Comparison of ENCODE assay signal across 13 mouse cellular contexts in the genomic region with DNA sequence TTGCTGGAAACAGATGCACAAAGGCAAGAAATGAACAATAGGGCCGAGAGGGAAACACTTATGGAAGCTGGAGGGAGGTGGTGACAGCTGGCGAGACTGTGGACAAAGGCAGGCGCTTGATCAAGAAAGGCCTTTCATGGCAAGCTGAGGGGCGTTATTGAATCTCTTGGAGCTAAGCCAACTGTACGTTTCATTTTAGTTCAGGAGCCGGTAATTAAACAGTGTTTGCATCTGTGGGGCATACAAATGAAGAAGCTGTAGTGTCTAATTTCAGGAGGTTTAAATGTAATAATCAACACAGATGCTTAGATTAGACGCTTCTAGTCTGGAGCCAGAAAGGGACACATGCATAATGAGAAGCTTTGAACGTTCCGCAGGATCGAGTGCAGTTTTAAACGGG. TPM values are rescaled to one million over a fixed set of nuclear protein-coding genes. Genes with fewer than 3 reads are reported as not detected.
DNase-seq lines count a peak whose midpoint lies in the region; ATAC-seq and TF ChIP-seq lines count a peak whose summit lies in the region.
"Had no signal": no experiment of that assay in that cellular context is flagged by ENCODE, and none has a peak within 500 bp of the region (broad histone marks: within the 10 kb centered on the region; RNA-seq: fewer than 3 reads in every experiment).

No protein-coding gene starts in this region.

- no peak for TF ChIP-seq CTCF in hindbrain, postnatal 0 days (IDR thresholded peaks at IDR 0.05; ENCODE audit: low read depth)

- DNase-seq in left cerebral cortex, postnatal 4 days = peak; percentile 25
- DNase-seq in left cerebral cortex, adult 8-10 months (ENCODE audit: low spot score in 2 of 2) = no peak
- peak; percentile 73 for DNase-seq in forebrain, embryonic 11.5 days (ENCODE audit: low spot score)
- DNase-seq in hindbrain, postnatal 0 days (ENCODE audit: low spot score) = peak; percentile 74
- peak; percentile 50 for DNase-seq in retina, embryonic 14.5 days (ENCODE audit: low spot score)
- DNase-seq in liver, embryonic 11.5 days (ENCODE audit: low spot score) = no peak
- no peak for DNase-seq in gastrocnemius, postnatal 14 days
- DNase-seq: gastrocnemius, postnatal 10 days; right cerebral cortex, postnatal 25 days had no signal

- H3K4me2 ChIP-seq in forebrain, embryonic 11.5 days (ENCODE audit: low read depth, low read length, severe bottlenecking) = peak overlapping the region; percentile 5; the same call in 1 of the 2 replicates
- H3K4me2 ChIP-seq in hindbrain, postnatal 0 days (ENCODE audit: low read depth, low read length) = peak overlapping the region; percentile 31
- H3K4me2 ChIP-seq in liver, embryonic 11.5 days = no peak overlapping the region
- H3K4me2 ChIP-seq: embryonic facial prominence, embryonic 15.5 days; stomach, embryonic 15.5 days had no signal

- peaks cover 9% of the 10 kb centered on the region; the same call in 1 of the 2 replicates for H3K4me1 ChIP-seq in forebrain, embryonic 11.5 days (replicated peaks; ENCODE audit: control insufficient read depth, insufficient read depth, low read length)
- H3K4me1 ChIP-seq in hindbrain, postnatal 0 days (ENCODE audit: insufficient read depth, low read length) = peaks cover 13% of the 10 kb centered on the region; the same call in 1 of the 2 replicates
- peaks cover 5% of the 10 kb centered on the region; the same call in 1 of the 2 replicates for H3K4me1 ChIP-seq in liver, embryonic 11.5 days (replicated peaks; ENCODE audit: control insufficient read depth, insufficient read depth, low read length)

- peak; percentile 68 for ATAC-seq in forebrain, embryonic 11.5 days (replicated peaks; ENCODE audit: low FRiP score)
- ATAC-seq in hindbrain, postnatal 0 days = peak; percentile 21; the same call in 1 of the 2 replicates
- ATAC-seq in liver, embryonic 11.5 days (replicated peaks; ENCODE audit: low FRiP score) = no peak
- no peak for ATAC-seq in granulocyte monocyte progenitor cell, adult 5-6 weeks (replicated peaks; ENCODE audit: poor library complexity, severe bottlenecking)

- H3K27me3 ChIP-seq in forebrain, embryonic 11.5 days (ENCODE audit: control insufficient read depth, insufficient read depth, low read length) = no peaks in the 10 kb centered on the region
- no peaks in the 10 kb centered on the region for H3K27me3 ChIP-seq in hindbrain, postnatal 0 days (ENCODE audit: insufficient read depth, low read length)
- no peaks in the 10 kb centered on the region for H3K27me3 ChIP-seq in liver, embryonic 11.5 days (replicated peaks; ENCODE audit: control insufficient read depth, insufficient read depth, low read length)
- H3K27me3 ChIP-seq: embryonic facial prominence, embryonic 15.5 days; stomach, embryonic 15.5 days had no signal

- H3K9me3 ChIP-seq in forebrain, embryonic 11.5 days (ENCODE audit: control insufficient read depth, low read length) = no peaks in the 10 kb centered on the region
- H3K9me3 ChIP-seq in hindbrain, postnatal 0 days (ENCODE audit: low read length) = no peaks in the 10 kb centered on the region
- H3K9me3 ChIP-seq in liver, embryonic 11.5 days (ENCODE audit: control insufficient read depth, low read length) = no peaks in the 10 kb centered on the region
- H3K9me3 ChIP-seq: embryonic facial prominence, embryonic 15.5 days; stomach, embryonic 15.5 days had no signal

- no peak overlapping the region for H3K4me3 ChIP-seq in forebrain, embryonic 11.5 days (ENCODE audit: low read depth, low read length)
- no peak overlapping the region for H3K4me3 ChIP-seq in hindbrain, postnatal 0 days (ENCODE audit: low read length)
- no peak overlapping the region for H3K4me3 ChIP-seq in liver, embryonic 11.5 days (ENCODE audit: low read depth, low read length)
- H3K4me3 ChIP-seq: embryonic facial prominence, embryonic 15.5 days; stomach, embryonic 15.5 days had no signal

- no peak overlapping the region for H3K9ac ChIP-seq in forebrain, embryonic 11.5 days (ENCODE audit: low read length)
- H3K9ac ChIP-seq in hindbrain, postnatal 0 days (replicated peaks; ENCODE audit: low read length) = no peak overlapping the region; the same call in 1 of the 2 replicates
- H3K9ac ChIP-seq in liver, embryonic 11.5 days (ENCODE audit: low read depth, low read length) = no peak overlapping the region
- H3K9ac ChIP-seq: embryonic facial prominence, embryonic 15.5 days; stomach, embryonic 15.5 days had no signal

- WGBS in forebrain, embryonic 11.5 days = 35% methylated on average over 11 of the region's 11 CpGs
- WGBS in hindbrain, postnatal 0 days = 14% methylated on average over 11 of the region's 11 CpGs
- 81% methylated on average over 11 of the region's 11 CpGs for WGBS in liver, embryonic 11.5 days

- H3K27ac ChIP-seq in forebrain, embryonic 11.5 days (ENCODE audit: low read depth, low read length) = peak overlapping the region; percentile 81
- H3K27ac ChIP-seq in hindbrain, postnatal 0 days = peak overlapping the region; percentile 48
- no peak overlapping the region for H3K27ac ChIP-seq in liver, embryonic 11.5 days (ENCODE audit: low read depth, low read length)
- H3K27ac ChIP-seq: kidney, postnatal 0 days; stomach, embryonic 15.5 days had no signal

- H3K36me3 ChIP-seq in forebrain, embryonic 11.5 days (ENCODE audit: control insufficient read depth, insufficient read depth, low read length) = peaks cover 7% of the 10 kb centered on the region
- H3K36me3 ChIP-seq in hindbrain, postnatal 0 days (ENCODE audit: insufficient read depth, low read length) = peaks cover 7% of the 10 kb centered on the region; the same call in 1 of the 2 replicates
- peaks cover 7% of the 10 kb centered on the region for H3K36me3 ChIP-seq in liver, embryonic 11.5 days (ENCODE audit: control insufficient read depth, insufficient read depth, low read length)

- intact Hi-C loops in left cerebral cortex, postnatal 4 days (cut with DNase I) = no loop called here
- intact Hi-C loops in gastrocnemius, postnatal 14 days (cut with DNase I; ENCODE audit: low total_unique reads) = no loop called here

RNA-seq across cellular contexts. Expression of gene Rtraf, which starts 1.9 kb away (rescaled TPM):
- total RNA-seq in left cerebral cortex, postnatal 4 days (2021) = 10 to 100 TPM; 67.1 to 73.1 TPM
- total RNA-seq in left cerebral cortex, adult 8-10 months (2022) = 10 to 100 TPM; 44.3 to 47.0 (median 44.6) TPM
- polyA plus RNA-seq in forebrain, embryonic 11.5 days (2014; fragmentation: Nextera tagmentation; extraction: Ambion mirVana) = 245 and 274 TPM in 2 replicates
- total RNA-seq in hindbrain, postnatal 0 days (2014; rRNA removed) = 50.4 and 51.5 TPM in 2 replicates
- polyA plus RNA-seq in hindbrain, postnatal 0 days (2015; fragmentation: Nextera tagmentation; extraction: Ambion mirVana) = 152 TPM in 2 replicates
- 168 and 183 TPM in 2 replicates for polyA plus RNA-seq in liver, embryonic 11.5 days (2014; fragmentation: Nextera tagmentation; extraction: Ambion mirVana)
- 10 to 100 TPM; 68.0 to 70.2 TPM for total RNA-seq in gastrocnemius, postnatal 14 days (2021)
- 142 and 146 TPM in 2 replicates for total RNA-seq in granulocyte monocyte progenitor cell, adult 5-6 weeks (2014; fragmentation: Nextera tagmentation)
- total RNA-seq in granulocyte monocyte progenitor cell, adult 5-6 weeks (2017) = 162 and 169 TPM in 2 replicates

Comparison
In these comparisons a context has a peak if more than half of its experiments do, and no peak if none do; other contexts are left out.
1. DNase-seq: peak in left cerebral cortex, postnatal 4 days (single experiment), forebrain, embryonic 11.5 days (single experiment), hindbrain, postnatal 0 days (single experiment) and retina, embryonic 14.5 days (single experiment); none in left cerebral cortex, adult 8-10 months (0 of 2), liver, embryonic 11.5 days (single experiment) and gastrocnemius, postnatal 14 days (single experiment).
2. ATAC-seq: peak in forebrain, embryonic 11.5 days (single experiment) and hindbrain, postnatal 0 days (single experiment); none in liver, embryonic 11.5 days (single experiment) and granulocyte monocyte progenitor cell, adult 5-6 weeks (single experiment).